Mouse (Mus musculus): ENCODE results near the gene Hist1h2ah. TPM values are rescaled to one million over a fixed set of nuclear protein-coding genes. Genes with fewer than 3 reads are reported as not detected.
A peak's percentile ranks its signal among the peaks of the same experiment; 100 is the strongest.

The Hist1h2ah gene
- polyA plus RNA-seq, 1 experiment from 2014 or later: 14.3 TPM

GRCm38 (mm10) chr13:22034443-22035266, 713 bp downstream of the Hist1h2ah start:
- DNase-seq (ENCODE audit: extremely low spot score, low spot score): peak; percentile 50
- Histone ChIP-seq H3K9me3 (no peaks in the 10 kb centered on the region), H3K27ac (peak overlapping the region; percentile 96), H3K36me3 (replicated peaks) (no peaks in the 10 kb centered on the region), H3K4me1 (peaks cover 39% of the 10 kb centered on the region), H3K4me3 (peak overlapping the region; percentile 58), H3K27me3 (ENCODE audit: poor library complexity, severe bottlenecking) (no peaks in the 10 kb centered on the region)
- under 1% methylated on average over 14 of the region's 14 CpGs for WGBS

- H3K27ac ChIP-seq: peak overlapping the region; percentile 96
- WGBS: 62% methylated on average over 5 of the region's 5 CpGs
- DNase-seq (ENCODE audit: extremely low spot score, low spot score): peak; percentile 18
Measured at GRCm38 (mm10) chr13:22033741-22034442, 1.5 kb downstream of the Hist1h2ah start.

DNA sequence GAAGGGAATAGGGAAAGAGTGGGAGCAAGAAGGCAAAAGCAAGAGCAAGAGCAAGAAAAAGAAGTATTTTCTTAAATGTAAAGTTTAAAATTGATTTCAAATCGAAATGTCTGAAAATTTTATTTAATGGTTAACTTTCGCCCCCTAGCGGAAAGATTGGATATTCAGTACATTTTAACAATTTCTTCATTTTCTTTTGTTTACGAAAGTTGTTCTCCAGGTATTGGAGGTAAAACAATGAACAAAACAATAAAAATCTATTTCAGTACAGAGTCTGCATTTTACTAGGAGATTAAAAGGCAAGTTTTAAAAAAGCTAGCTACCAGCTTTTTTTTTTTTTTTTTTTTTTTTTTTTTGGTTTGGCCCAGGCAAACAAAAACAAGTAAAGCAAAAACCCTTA, 4.9 kb downstream of the Hist1h2ah start:
- H3K4me3 ChIP-seq: no peak overlapping the region
- no peak for DNase-seq (ENCODE audit: extremely low spot score, low spot score)
- no peaks in the 10 kb centered on the region for H3K9me3 ChIP-seq
- no peaks in the 10 kb centered on the region for H3K36me3 ChIP-seq (replicated peaks)
- peaks cover 41% of the 10 kb centered on the region for H3K4me1 ChIP-seq
- no peak overlapping the region for H3K27ac ChIP-seq
- no peaks in the 10 kb centered on the region for H3K27me3 ChIP-seq (ENCODE audit: poor library complexity, severe bottlenecking)
- 20% methylated on average over 4 of the region's 4 CpGs for WGBS

More at GRCm38 (mm10) chr13:22033741-22034442, 1.5 kb downstream of the Hist1h2ah start:
- no peaks in the 10 kb centered on the region for H3K9me3 ChIP-seq
- H3K36me3 ChIP-seq (replicated peaks): no peaks in the 10 kb centered on the region
- H3K4me3 ChIP-seq: peak overlapping the region; percentile 58
- H3K4me1 ChIP-seq: peaks cover 43% of the 10 kb centered on the region
- H3K27me3 ChIP-seq (ENCODE audit: poor library complexity, severe bottlenecking): no peaks in the 10 kb centered on the region

DNA sequence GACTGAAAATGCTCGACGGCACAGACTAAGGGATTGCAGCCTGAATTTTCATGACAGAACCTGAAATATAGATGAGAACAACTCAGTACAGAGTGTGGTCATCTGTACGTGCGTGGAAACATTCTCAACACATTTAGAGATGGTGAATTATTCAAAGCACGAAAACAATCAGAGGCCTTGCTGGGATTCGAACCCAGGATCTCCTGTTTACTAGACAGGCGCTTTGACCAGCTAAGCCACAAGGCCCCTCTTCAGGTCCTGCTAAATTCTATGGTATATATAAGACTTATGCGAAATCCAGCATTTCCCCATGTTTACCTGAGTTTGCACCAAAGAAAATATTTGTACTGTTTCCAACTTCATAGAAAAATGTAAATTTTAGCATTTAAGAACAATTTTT, 5.4 kb downstream of the Hist1h2ah start:
- no peak overlapping the region for H3K27ac ChIP-seq
- no peaks in the 10 kb centered on the region for H3K36me3 ChIP-seq (replicated peaks)
- peak overlapping the region; percentile 59 for H3K4me3 ChIP-seq
- no peaks in the 10 kb centered on the region for H3K27me3 ChIP-seq (ENCODE audit: poor library complexity, severe bottlenecking)
- DNase-seq (ENCODE audit: extremely low spot score, low spot score): peak; percentile 35
- peaks cover 42% of the 10 kb centered on the region for H3K4me1 ChIP-seq
- 30% methylated on average over 8 of the region's 8 CpGs for WGBS
- H3K9me3 ChIP-seq: no peaks in the 10 kb centered on the region

GRCm38 (mm10) chr13:22028673-22029460, 6.5 kb downstream of the Hist1h2ah start:
- Histone ChIP-seq H3K27ac (peak overlapping the region; percentile 86), H3K36me3 (replicated peaks) (no peaks in the 10 kb centered on the region), H3K9me3 (no peaks in the 10 kb centered on the region), H3K4me3 (peak overlapping the region; percentile 59), H3K27me3 (ENCODE audit: poor library complexity, severe bottlenecking) (no peaks in the 10 kb centered on the region), H3K4me1 (peaks cover 36% of the 10 kb centered on the region)
- DNase-seq (ENCODE audit: extremely low spot score, low spot score): peak; percentile 95
- under 1% methylated on average over 40 of the region's 40 CpGs for WGBS

DNA sequence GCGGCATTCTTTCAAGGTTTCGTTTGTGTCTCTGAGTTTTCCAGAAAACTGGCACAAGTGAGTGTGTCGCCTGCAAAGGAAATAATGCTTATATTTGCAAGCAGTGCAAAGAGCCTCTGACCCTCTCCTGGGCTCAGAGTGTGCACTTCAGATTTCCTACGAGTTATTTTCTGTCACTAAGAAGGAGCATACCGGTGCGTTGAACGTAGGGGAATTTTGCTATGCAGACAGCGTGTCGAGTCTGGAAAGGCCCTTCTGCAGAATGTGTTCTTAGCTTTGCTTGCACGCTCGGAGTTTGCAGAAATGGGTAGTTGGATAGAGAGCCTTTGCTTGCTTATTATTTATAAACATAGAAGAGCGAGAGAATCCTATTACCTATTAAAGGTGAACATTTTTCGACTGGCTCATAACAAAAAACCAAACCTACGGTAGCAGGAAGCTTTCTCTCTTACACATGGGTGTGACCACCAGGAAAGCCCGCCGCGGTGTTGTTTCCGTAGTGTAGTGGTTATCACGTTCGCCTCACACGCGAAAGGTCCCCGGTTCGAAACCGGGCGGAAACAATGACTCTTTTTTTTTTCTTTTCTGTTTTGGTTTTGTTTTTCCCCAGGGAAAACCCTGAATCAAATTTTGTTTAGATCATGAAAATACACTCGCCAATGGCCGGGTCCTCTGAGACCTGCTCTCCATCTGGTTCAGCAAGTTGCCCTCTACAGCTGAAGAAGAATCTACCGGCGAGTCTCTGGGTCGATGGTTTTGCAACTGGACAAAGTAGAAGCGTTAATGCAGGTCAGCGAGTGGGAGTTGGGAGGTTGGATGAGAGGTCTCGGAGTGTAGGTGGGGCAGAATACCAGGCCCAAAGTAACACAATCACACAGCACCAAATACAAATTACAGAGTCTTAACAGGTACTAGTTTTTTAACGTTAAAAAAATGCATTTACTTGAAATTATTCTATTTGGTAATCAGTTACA, 9.0 kb downstream of the Hist1h2ah start:
- H3K9me3 ChIP-seq: no peaks in the 10 kb centered on the region
- WGBS: 1% methylated on average over 35 of the region's 35 CpGs
- peak overlapping the region; percentile 62 for H3K4me3 ChIP-seq
- no peaks in the 10 kb centered on the region for H3K36me3 ChIP-seq (replicated peaks)
- peak overlapping the region; percentile 80 for H3K27ac ChIP-seq
- H3K4me1 ChIP-seq: peaks cover 25% of the 10 kb centered on the region
- H3K27me3 ChIP-seq (ENCODE audit: poor library complexity, severe bottlenecking): no peaks in the 10 kb centered on the region
- DNase-seq (ENCODE audit: extremely low spot score, low spot score): peak; percentile 91

GRCm38 (mm10) chr13:22022241-22022640, 13.1 kb downstream of the Hist1h2ah start:
- peak; percentile 80 for DNase-seq (ENCODE audit: extremely low spot score, low spot score)
- WGBS: under 1% methylated on average over 9 of the region's 9 CpGs
- H3K4me3 ChIP-seq: peak overlapping the region; percentile 68
- H3K9me3 ChIP-seq: no peaks in the 10 kb centered on the region
- H3K36me3 ChIP-seq (replicated peaks): no peaks in the 10 kb centered on the region
- peaks cover 19% of the 10 kb centered on the region for H3K4me1 ChIP-seq
- H3K27me3 ChIP-seq (ENCODE audit: poor library complexity, severe bottlenecking): peaks cover 31% of the 10 kb centered on the region
- H3K27ac ChIP-seq: peak overlapping the region; percentile 58

GRCm38 (mm10) chr13:22021581-22021980, 13.8 kb downstream of the Hist1h2ah start:
- Histone ChIP-seq H3K9me3 (no peaks in the 10 kb centered on the region), H3K27ac (peak overlapping the region; percentile 58), H3K36me3 (replicated peaks) (no peaks in the 10 kb centered on the region), H3K4me1 (peaks cover 14% of the 10 kb centered on the region), H3K27me3 (ENCODE audit: poor library complexity, severe bottlenecking) (peaks cover 32% of the 10 kb centered on the region), H3K4me3 (peak overlapping the region; percentile 68)
- peak; percentile 17 for DNase-seq (ENCODE audit: extremely low spot score, low spot score)
- WGBS: under 1% methylated on average over 11 of the region's 11 CpGs

DNA sequence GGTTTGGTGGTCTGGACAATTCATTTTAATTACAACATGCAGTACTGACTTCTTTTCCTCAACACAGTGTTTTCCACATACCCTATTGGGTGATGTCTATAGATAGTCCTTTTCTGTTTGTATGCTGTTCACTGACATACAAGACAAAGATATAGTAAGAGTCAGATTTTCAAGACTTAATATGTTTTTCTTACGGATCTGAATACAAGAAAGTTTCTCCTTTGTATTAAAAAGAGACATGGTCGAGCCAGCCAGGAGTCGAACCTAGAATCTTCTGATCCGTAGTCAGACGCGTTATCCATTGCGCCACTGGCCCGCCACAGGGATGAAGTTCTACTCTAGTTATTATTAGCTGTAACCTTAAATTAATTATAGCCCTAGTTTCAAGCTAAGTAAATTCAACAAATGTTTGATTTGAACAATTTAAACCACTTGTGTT, 14.4 kb downstream of the Hist1h2ah start:
- Histone ChIP-seq H3K27ac (no peak overlapping the region), H3K9me3 (no peaks in the 10 kb centered on the region), H3K4me1 (peaks cover 12% of the 10 kb centered on the region), H3K36me3 (replicated peaks) (no peaks in the 10 kb centered on the region), H3K4me3 (peak overlapping the region; percentile 68), H3K27me3 (ENCODE audit: poor library complexity, severe bottlenecking) (peaks cover 32% of the 10 kb centered on the region)
- DNase-seq (ENCODE audit: extremely low spot score, low spot score): peak; percentile 67
- under 1% methylated on average over 8 of the region's 8 CpGs for WGBS

GRCm38 (mm10) chr13:22019934-22020835, 15.2 kb downstream of the Hist1h2ah start:
- Histone ChIP-seq H3K4me3 (peak overlapping the region; percentile 68), H3K27me3 (ENCODE audit: poor library complexity, severe bottlenecking) (peaks cover 36% of the 10 kb centered on the region), H3K9me3 (peaks cover 3% of the 10 kb centered on the region; the same call in 1 of the 2 replicates), H3K4me1 (peaks cover 7% of the 10 kb centered on the region; the same call in 1 of the 2 replicates), H3K36me3 (replicated peaks) (no peaks in the 10 kb centered on the region), H3K27ac (no peak overlapping the region)
- peak; percentile 47 for DNase-seq (ENCODE audit: extremely low spot score, low spot score)
- WGBS: under 1% methylated on average over 44 of the region's 44 CpGs

Data from forebrain, embryonic 10.5 days (tissue).